Mouse (Mus musculus) liver, embryonic 12.5 days (tissue): Measurements from ENCODE around the gene Aar2. TPM values are rescaled to one million over a fixed set of nuclear protein-coding genes. Genes with fewer than 3 reads are reported as not detected.
A peak's percentile ranks its signal among the peaks of the same experiment; 100 is the strongest.

Experiments
- ATAC-seq: fragments of 200-750 bp; cut with Nextera tagmentation; 2 replicates; pipeline ENCODE4 v1.8.0; 2017; ENCODE audit warnings: moderate number of reproducible peaks, mild to moderate bottlenecking, moderate library complexity
- H3K27ac ChIP-seq: fragments of 300-500 bp; sonication (generic); 2 replicates; pipeline ENCODE4 v1.5.1; 2016; ENCODE audit warnings: mild to moderate bottlenecking
- H3K27me3 ChIP-seq: fragments of 300-500 bp; sonication (generic); replicated peaks from 2 replicates; pipeline ENCODE4 v1.6.1; 2016; ENCODE audit warnings: mild to moderate bottlenecking, moderate library complexity
- H3K36me3 ChIP-seq: fragments of 300-500 bp; sonication (generic); 2 replicates; pipeline ENCODE4 v1.6.1; 2016; ENCODE audit warnings: mild to moderate bottlenecking, moderate library complexity
- H3K4me1 ChIP-seq: fragments of 300-500 bp; sonication (generic); 2 replicates; pipeline ENCODE4 v1.6.1; 2016
- H3K4me2 ChIP-seq: fragments of 300-500 bp; sonication (generic); 2 replicates; pipeline ENCODE4 v1.6.1; 2016; ENCODE audit warnings: mild to moderate bottlenecking, moderate library complexity
- H3K4me3 ChIP-seq: fragments of 300-500 bp; sonication (generic); 2 replicates; pipeline ENCODE4 v1.5.1; 2016; ENCODE audit warnings: mild to moderate bottlenecking, moderate library complexity
- H3K9ac ChIP-seq: fragments of 300-500 bp; sonication (generic); 2 replicates; pipeline ENCODE4 v1.6.1; 2016; ENCODE audit warnings: mild to moderate bottlenecking, moderate library complexity
- H3K9me3 ChIP-seq: fragments of 300-500 bp; sonication (generic); replicated peaks from 2 replicates; pipeline ENCODE4 v1.6.1; 2016; ENCODE audit warnings: mild to moderate bottlenecking, moderate library complexity
- WGBS: fragments of 180-500 bp; shearing (Covaris S2); methylation state at CpG from one replicate; pipeline ENCODE4 v1.1.7; 2016; ENCODE audit not compliant: insufficient replicate concordance; 5-methylcytosine and 5-hydroxymethylcytosine counted together
- polyA plus RNA-seq: library from polyadenylated mRNA; unstranded; fragments of >200 nt; fragmentation: Nextera tagmentation; extraction: Ambion mirVana; gene quantifications from 2 replicates; pipeline ENCODE4 v1.2.1, GENCODE M21; 2016

Aar2 gene
- polyA plus RNA-seq, 1 experiment from 2014 or later = 22.6 TPM

GRCm38 (mm10) chr2:156605971-156606370 is 58.6 kb downstream of the Aar2 start:
- H3K9me3 ChIP-seq = no peaks in the 10 kb centered on the region
- no peak overlapping the region for H3K9ac ChIP-seq
- H3K36me3 ChIP-seq = no peaks in the 10 kb centered on the region
- ATAC-seq = no peak
- H3K4me2 ChIP-seq = no peak overlapping the region
- WGBS = 56% methylated on average over 5 of the region's 5 CpGs
- peaks cover 38% of the 10 kb centered on the region for H3K27me3 ChIP-seq
- H3K27ac ChIP-seq = no peak overlapping the region
- no peaks in the 10 kb centered on the region for H3K4me1 ChIP-seq
- no peak overlapping the region for H3K4me3 ChIP-seq

GRCm38 (mm10) chr2:156613081-156613540 is 65.7 kb downstream of the Aar2 start:
- H3K4me3 ChIP-seq = peak overlapping the region; percentile 55
- no peak overlapping the region for H3K9ac ChIP-seq

GRCm38 (mm10) chr2:156613541-156614257 is 66.3 kb downstream of the Aar2 start, which contains the start of gene Dlgap4:
Gene Dlgap4, plus strand, starts transcription at chr2:156613705.
- Histone ChIP-seq H3K4me1 (peaks cover 15% of the 10 kb centered on the region), H3K36me3 (no peaks in the 10 kb centered on the region), H3K27me3 (peaks cover 91% of the 10 kb centered on the region), H3K9ac (no peak within 1 kb of the TSS), H3K4me2 (peak within 1 kb of the TSS; percentile 73), H3K27ac (no peak within 1 kb of the TSS), H3K4me3 (peak within 1 kb of the TSS; percentile 55), H3K9me3 (no peaks in the 10 kb centered on the region)
- 2% methylated on average over 85 of the region's 103 CpGs for WGBS
- ATAC-seq = no peak

More at GRCm38 (mm10) chr2:156613081-156613540, 65.7 kb downstream of the Aar2 start:
- H3K27ac ChIP-seq = no peak overlapping the region
- 1% methylated on average over 37 of the region's 41 CpGs for WGBS
- H3K36me3 ChIP-seq = no peaks in the 10 kb centered on the region
- H3K9me3 ChIP-seq = no peaks in the 10 kb centered on the region
- H3K4me1 ChIP-seq = peaks cover 15% of the 10 kb centered on the region
- H3K4me2 ChIP-seq = peak overlapping the region; percentile 73
- ATAC-seq = no peak
- H3K27me3 ChIP-seq = peaks cover 90% of the 10 kb centered on the region

GRCm38 (mm10) chr2:156614258-156614556 is 66.8 kb downstream of the Aar2 start:
- Histone ChIP-seq H3K36me3 (no peaks in the 10 kb centered on the region), H3K27me3 (peaks cover 95% of the 10 kb centered on the region), H3K9me3 (no peaks in the 10 kb centered on the region), H3K27ac (no peak overlapping the region), H3K4me2 (peak overlapping the region; percentile 73), H3K4me3 (peak overlapping the region; percentile 55), H3K4me1 (peaks cover 15% of the 10 kb centered on the region), H3K9ac (no peak overlapping the region)
- WGBS = 2% methylated on average over 18 of the region's 18 CpGs
- no peak for ATAC-seq

DNA sequence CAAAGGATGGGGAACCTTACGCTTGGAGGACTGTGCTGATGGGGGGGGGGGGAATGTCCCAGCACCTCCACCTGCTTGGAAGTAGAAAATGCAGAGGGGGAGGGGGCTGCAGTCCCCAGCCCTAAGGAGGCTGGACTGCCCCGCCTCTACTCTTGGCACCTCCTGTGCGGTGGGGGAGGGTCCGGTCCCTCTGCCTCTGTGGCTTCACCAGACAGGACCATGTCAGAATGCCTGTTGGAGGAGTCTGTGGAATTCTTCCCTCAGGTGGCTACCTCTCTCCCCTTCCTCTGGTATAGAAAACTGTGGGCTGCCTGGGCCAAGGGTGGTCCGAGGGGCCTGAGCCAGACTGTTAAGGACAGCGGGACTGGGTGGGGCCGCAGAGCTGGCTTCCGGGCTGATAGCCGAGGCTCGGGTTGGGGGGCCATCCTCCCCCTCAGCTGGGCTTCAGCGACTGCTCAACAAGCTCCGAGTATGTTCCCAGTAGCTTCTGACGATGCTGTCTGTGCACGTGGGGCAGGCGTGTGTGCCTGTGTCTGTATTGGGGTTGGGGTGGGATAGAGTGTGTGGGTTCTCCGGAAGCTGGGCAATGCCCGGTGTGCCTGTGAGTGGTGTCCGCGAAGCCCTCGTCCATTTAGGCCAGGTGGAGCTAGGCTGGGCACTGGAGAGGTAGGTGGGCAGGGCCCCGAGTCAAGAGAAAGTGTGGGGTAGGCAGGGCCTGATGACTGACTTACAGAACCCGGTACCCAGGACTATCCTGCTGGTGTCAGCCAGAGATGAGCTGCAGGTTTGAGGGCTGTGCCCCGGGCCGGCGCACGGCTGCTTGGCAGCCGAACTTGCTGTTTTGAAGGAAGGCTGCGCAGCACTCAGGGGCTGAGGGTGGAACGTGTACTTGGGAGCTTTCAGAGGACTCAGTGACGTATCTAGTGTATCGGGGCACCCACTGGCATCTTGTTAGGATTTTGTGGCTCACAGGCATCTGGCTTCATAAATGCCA is 67.6 kb downstream of the Aar2 start:
- peaks cover 15% of the 10 kb centered on the region for H3K4me1 ChIP-seq
- no peak for ATAC-seq
- WGBS = 9% methylated on average over 31 of the region's 31 CpGs
- no peak overlapping the region for H3K9ac ChIP-seq
- no peaks in the 10 kb centered on the region for H3K36me3 ChIP-seq
- peaks cover 100% of the 10 kb centered on the region for H3K27me3 ChIP-seq
- no peak overlapping the region for H3K27ac ChIP-seq
- H3K9me3 ChIP-seq = no peaks in the 10 kb centered on the region
- H3K4me3 ChIP-seq = no peak overlapping the region
- peak overlapping the region; percentile 73; the same call in 1 of the 2 replicates for H3K4me2 ChIP-seq

DNA sequence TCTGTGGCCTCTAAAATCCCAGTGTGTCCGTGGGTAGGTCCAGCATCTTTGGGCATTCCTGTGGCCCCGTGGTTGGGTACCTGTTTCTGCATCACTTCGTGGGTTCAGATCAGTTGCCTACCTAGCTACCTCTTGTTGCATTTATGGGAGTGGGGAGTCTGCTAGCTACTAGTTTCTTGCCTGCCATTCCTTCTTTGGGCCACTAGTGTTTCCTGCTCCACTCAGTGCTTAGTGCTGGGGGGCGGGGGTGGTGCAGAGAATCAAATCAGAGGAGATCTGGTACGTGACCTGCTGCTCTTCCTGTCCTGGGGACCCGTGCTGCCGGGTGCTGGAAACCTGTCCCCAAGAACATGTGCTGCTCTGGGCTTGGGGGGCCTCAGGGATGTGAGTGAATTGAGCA is 69.1 kb downstream of the Aar2 start:
- H3K9me3 ChIP-seq = no peaks in the 10 kb centered on the region
- no peaks in the 10 kb centered on the region for H3K36me3 ChIP-seq
- no peak overlapping the region for H3K4me2 ChIP-seq
- H3K27me3 ChIP-seq = peaks cover 91% of the 10 kb centered on the region
- WGBS = 51% methylated on average over 7 of the region's 7 CpGs
- H3K4me1 ChIP-seq = peaks cover 15% of the 10 kb centered on the region
- no peak overlapping the region for H3K4me3 ChIP-seq
- no peak overlapping the region for H3K9ac ChIP-seq
- ATAC-seq = no peak
- no peak overlapping the region for H3K27ac ChIP-seq

GRCm38 (mm10) chr2:156617536-156617935 is 70.2 kb downstream of the Aar2 start:
- no peaks in the 10 kb centered on the region for H3K36me3 ChIP-seq
- H3K4me3 ChIP-seq = no peak overlapping the region
- WGBS = 35% methylated on average over 11 of the region's 11 CpGs
- no peaks in the 10 kb centered on the region for H3K9me3 ChIP-seq
- H3K27ac ChIP-seq = no peak overlapping the region
- H3K27me3 ChIP-seq = peaks cover 85% of the 10 kb centered on the region
- H3K4me2 ChIP-seq = no peak overlapping the region
- H3K4me1 ChIP-seq = peaks cover 15% of the 10 kb centered on the region
- no peak for ATAC-seq
- no peak overlapping the region for H3K9ac ChIP-seq

Other genes starting within 250 kb of the Aar2 start
- 2.0 TPM in 2 replicates for gene Cnbd2, start 235.3 kb upstream of the Aar2 start, polyA plus RNA-seq
- 57.4 and 65.1 TPM in 2 replicates for gene Scand1, start 234.9 kb upstream of the Aar2 start, polyA plus RNA-seq
- 0.75 and 1.0 TPM in 2 replicates for gene Epb41l1, start 126.7 kb upstream of the Aar2 start, polyA plus RNA-seq
- 24.5 and 28.7 TPM in 2 replicates for gene Dlgap4, start 66.1 kb downstream of the Aar2 start, polyA plus RNA-seq
- 70.5 and 76.1 TPM in 2 replicates for gene Myl9, start 227.8 kb downstream of the Aar2 start, polyA plus RNA-seq